Mouse (Mus musculus): ENCODE data around the gene Angptl8. TPM values are rescaled to one million over a fixed set of nuclear protein-coding genes. Genes with fewer than 3 reads are reported as not detected.
"Not testable (repeated sequence)": the region's sequence is repeated elsewhere in the genome, so short reads cannot be mapped to it uniquely, and the experiment has no call there.

The Angptl8 gene
- not detected in 2 replicates for polyA plus RNA-seq (2012; rRNA removed)

- TF ChIP-seq CTCF (IDR thresholded peaks at IDR 0.05; ENCODE audit: borderline replicate concordance, insufficient read depth, low read depth, low read length) (no peak), POLR2A (IDR thresholded peaks at IDR 0.05; ENCODE audit: borderline replicate concordance, insufficient read depth, low read length) (no peak)
Measured at GRCm38 (mm10) chr9:21835258-21835912, at the start of gene Angptl8. TSS of gene Angptl8 (plus strand) at chr9:21835510.

GRCm38 (mm10) chr9:21786309-21786708, 49.0 kb upstream of the Angptl8 start:
- not testable (repeated sequence) for H3K4me3 ChIP-seq (replicated peaks; ENCODE audit: insufficient read depth, low read depth, low read length); H3K27ac ChIP-seq (ENCODE audit: insufficient read depth, low read length); DNase-seq; H3K27me3 ChIP-seq (ENCODE audit: control insufficient read depth, insufficient read depth, low read length)
- WGBS, result 69% methylated on average over 2 of the region's 2 CpGs
- peaks cover 23% of the 10 kb centered on the region for H3K4me1 ChIP-seq (ENCODE audit: control insufficient read depth, insufficient read depth, low read length)

More at GRCm38 (mm10) chr9:21835258-21835912, at the start of gene Angptl8:
- 79% methylated on average over 15 of the region's 15 CpGs for WGBS
- no peak for DNase-seq
- Histone ChIP-seq H3K27ac (ENCODE audit: insufficient read depth, low read length) (no peak within 1 kb of the TSS), H3K27me3 (ENCODE audit: control insufficient read depth, insufficient read depth, low read length) (no peaks in the 10 kb centered on the region), H3K4me3 (replicated peaks; ENCODE audit: insufficient read depth, low read depth, low read length) (no peak within 1 kb of the TSS), H3K4me1 (ENCODE audit: control insufficient read depth, insufficient read depth, low read length) (peaks cover 6% of the 10 kb centered on the region)

GRCm38 (mm10) chr9:21786906-21787305, 48.4 kb upstream of the Angptl8 start:
- Histone ChIP-seq H3K4me1 (ENCODE audit: control insufficient read depth, insufficient read depth, low read length) (peaks cover 23% of the 10 kb centered on the region), H3K27me3 (ENCODE audit: control insufficient read depth, insufficient read depth, low read length) (no peaks in the 10 kb centered on the region), H3K27ac (ENCODE audit: insufficient read depth, low read length) (no peak overlapping the region), H3K4me3 (replicated peaks; ENCODE audit: insufficient read depth, low read depth, low read length) (no peak overlapping the region)
- 16% methylated on average over 6 of the region's 6 CpGs for WGBS
- peak; percentile 68 for DNase-seq
- TF ChIP-seq CTCF (IDR thresholded peaks at IDR 0.05; ENCODE audit: borderline replicate concordance, insufficient read depth, low read depth, low read length) (peak; percentile 68), POLR2A (IDR thresholded peaks at IDR 0.05; ENCODE audit: borderline replicate concordance, insufficient read depth, low read length) (no peak)

- 68% methylated on average over 5 of the region's 5 CpGs for WGBS
- no peak for DNase-seq
Measured at GRCm38 (mm10) chr9:21787654-21788053, 47.7 kb upstream of the Angptl8 start.

GRCm38 (mm10) chr9:21788234-21788633, 47.1 kb upstream of the Angptl8 start:
- DNase-seq, result no peak
- no peak overlapping the region for H3K4me3 ChIP-seq (replicated peaks; ENCODE audit: insufficient read depth, low read depth, low read length)
- no peak overlapping the region for H3K27ac ChIP-seq (ENCODE audit: insufficient read depth, low read length)
- H3K4me1 ChIP-seq (ENCODE audit: control insufficient read depth, insufficient read depth, low read length), result peaks cover 20% of the 10 kb centered on the region
- H3K27me3 ChIP-seq (ENCODE audit: control insufficient read depth, insufficient read depth, low read length), result no peaks in the 10 kb centered on the region
- TF ChIP-seq POLR2A (IDR thresholded peaks at IDR 0.05; ENCODE audit: borderline replicate concordance, insufficient read depth, low read length) (no peak), CTCF (IDR thresholded peaks at IDR 0.05; ENCODE audit: borderline replicate concordance, insufficient read depth, low read depth, low read length) (no peak)
- 38% methylated on average over 9 of the region's 9 CpGs for WGBS

More at GRCm38 (mm10) chr9:21787654-21788053, 47.7 kb upstream of the Angptl8 start:
- H3K27me3 ChIP-seq (ENCODE audit: control insufficient read depth, insufficient read depth, low read length), result no peaks in the 10 kb centered on the region
- peaks cover 20% of the 10 kb centered on the region for H3K4me1 ChIP-seq (ENCODE audit: control insufficient read depth, insufficient read depth, low read length)
- no peak overlapping the region for H3K4me3 ChIP-seq (replicated peaks; ENCODE audit: insufficient read depth, low read depth, low read length)
- TF ChIP-seq CTCF (IDR thresholded peaks at IDR 0.05; ENCODE audit: borderline replicate concordance, insufficient read depth, low read depth, low read length) (no peak), POLR2A (IDR thresholded peaks at IDR 0.05; ENCODE audit: borderline replicate concordance, insufficient read depth, low read length) (no peak)
- H3K27ac ChIP-seq (ENCODE audit: insufficient read depth, low read length), result no peak overlapping the region

- WGBS, result 12% methylated on average over 8 of the region's 8 CpGs
- peak overlapping the region; percentile 65 for H3K27ac ChIP-seq (ENCODE audit: insufficient read depth, low read length)
- peaks cover 29% of the 10 kb centered on the region for H3K4me1 ChIP-seq (ENCODE audit: control insufficient read depth, insufficient read depth, low read length)
- no peak for DNase-seq
- no peak for TF ChIP-seq POLR2A (IDR thresholded peaks at IDR 0.05; ENCODE audit: borderline replicate concordance, insufficient read depth, low read length)
- H3K27me3 ChIP-seq (ENCODE audit: control insufficient read depth, insufficient read depth, low read length), result no peaks in the 10 kb centered on the region
- H3K4me3 ChIP-seq (replicated peaks; ENCODE audit: insufficient read depth, low read depth, low read length), result peak overlapping the region; percentile 59
Measured at GRCm38 (mm10) chr9:21791861-21792260, 43.4 kb upstream of the Angptl8 start.

GRCm38 (mm10) chr9:21792644-21793043, 42.7 kb upstream of the Angptl8 start:
- TF ChIP-seq CTCF (IDR thresholded peaks at IDR 0.05; ENCODE audit: borderline replicate concordance, insufficient read depth, low read depth, low read length), result no peak
- no peak for TF ChIP-seq POLR2A (IDR thresholded peaks at IDR 0.05; ENCODE audit: borderline replicate concordance, insufficient read depth, low read length)
- peak; percentile 44 to 52 for DNase-seq
- WGBS, result 4% methylated on average over 8 of the region's 8 CpGs
- H3K4me3 ChIP-seq (replicated peaks; ENCODE audit: insufficient read depth, low read depth, low read length), result peak overlapping the region; percentile 69
- no peaks in the 10 kb centered on the region for H3K27me3 ChIP-seq (ENCODE audit: control insufficient read depth, insufficient read depth, low read length)
- peaks cover 28% of the 10 kb centered on the region for H3K4me1 ChIP-seq (ENCODE audit: control insufficient read depth, insufficient read depth, low read length)
- peak overlapping the region; percentile 65 for H3K27ac ChIP-seq (ENCODE audit: insufficient read depth, low read length)

- Histone ChIP-seq H3K4me1 (ENCODE audit: control insufficient read depth, insufficient read depth, low read length) (peaks cover 23% of the 10 kb centered on the region), H3K4me3 (replicated peaks; ENCODE audit: insufficient read depth, low read depth, low read length) (peak overlapping the region; percentile 69), H3K27ac (ENCODE audit: insufficient read depth, low read length) (peak overlapping the region; percentile 95; the same call in 1 of the 2 replicates)
- WGBS, result 96% methylated on average over 6 of the region's 6 CpGs
- DNase-seq; H3K27me3 ChIP-seq (ENCODE audit: control insufficient read depth, insufficient read depth, low read length): not testable (repeated sequence)
Measured at GRCm38 (mm10) chr9:21793507-21793906, 41.8 kb upstream of the Angptl8 start.

Measured in cerebellum, adult 2 months (tissue).